Mouse (Mus musculus): ENCODE data around the gene Mymx. TPM values are rescaled to one million over a fixed set of nuclear protein-coding genes. Genes with fewer than 3 reads are reported as not detected.
A peak's percentile ranks its signal among the peaks of the same experiment; 100 is the strongest.

Mymx gene
- polyA plus RNA-seq, 1 experiment from 2014 or later, result 0.31 TPM

DNA sequence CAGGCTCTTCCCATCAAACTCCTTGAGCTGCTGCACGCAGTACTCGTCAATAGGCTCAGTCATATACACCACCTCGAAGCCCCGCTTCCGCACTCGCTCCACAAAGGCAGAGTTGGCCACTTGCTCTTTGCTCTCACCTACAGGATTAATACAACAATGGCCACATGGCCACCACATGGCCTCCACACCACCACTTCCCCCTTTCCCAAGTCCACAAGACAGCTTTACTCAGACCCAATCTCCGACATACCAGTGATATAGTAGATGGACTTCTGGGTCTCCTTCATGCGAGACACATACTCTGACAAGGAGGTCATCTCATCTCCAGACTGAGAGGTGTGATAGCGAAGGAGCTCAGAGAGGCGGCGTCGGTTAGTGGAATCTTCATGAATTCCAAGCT, 32.9 kb downstream of the Mymx start:
- no peak for DNase-seq (ENCODE audit: low spot score)
- Histone ChIP-seq H3K4me1 (peaks cover 44% of the 10 kb centered on the region), H3K9me3 (no peaks in the 10 kb centered on the region), H3K36me3 (peaks cover 59% of the 10 kb centered on the region), H3K27ac (no peak overlapping the region), H3K4me3 (no peak overlapping the region), H3K27me3 (ENCODE audit: insufficient read depth, poor library complexity, severe bottlenecking) (no peaks in the 10 kb centered on the region)
- 88% methylated on average over 12 of the region's 12 CpGs for WGBS

DNA sequence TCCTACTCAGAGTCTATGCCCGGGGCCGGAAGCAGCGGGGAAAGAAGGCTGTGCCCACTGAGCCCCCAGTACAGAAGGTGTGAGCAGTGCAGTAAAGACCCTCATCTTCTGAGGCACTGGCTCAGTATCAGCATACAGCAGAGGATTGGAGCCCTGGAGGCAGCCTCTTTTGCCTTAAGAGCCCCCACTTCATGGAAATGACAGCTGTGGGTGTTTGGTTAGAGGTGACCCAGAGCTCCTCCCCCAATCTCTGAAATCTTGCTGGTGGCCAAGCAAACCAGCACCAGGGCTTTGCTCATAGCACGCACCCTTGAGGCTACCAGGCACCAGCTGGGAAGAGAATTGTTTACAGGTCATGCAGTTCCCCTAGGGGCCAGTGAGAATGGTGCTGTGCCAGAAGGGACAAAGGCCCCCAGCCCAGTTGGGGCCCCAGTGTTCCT, 34.7 kb downstream of the Mymx start:
- no peaks in the 10 kb centered on the region for H3K27me3 ChIP-seq (ENCODE audit: insufficient read depth, poor library complexity, severe bottlenecking)
- DNase-seq (ENCODE audit: low spot score), result no peak
- H3K4me1 ChIP-seq, result peaks cover 44% of the 10 kb centered on the region
- H3K9me3 ChIP-seq, result no peaks in the 10 kb centered on the region
- WGBS, result 32% methylated on average over 4 of the region's 4 CpGs
- peak overlapping the region; percentile 29; the same call in 1 of the 2 replicates for H3K27ac ChIP-seq
- peaks cover 59% of the 10 kb centered on the region for H3K36me3 ChIP-seq
- H3K4me3 ChIP-seq, result peak overlapping the region; percentile 15; the same call in 1 of the 2 replicates

DNA sequence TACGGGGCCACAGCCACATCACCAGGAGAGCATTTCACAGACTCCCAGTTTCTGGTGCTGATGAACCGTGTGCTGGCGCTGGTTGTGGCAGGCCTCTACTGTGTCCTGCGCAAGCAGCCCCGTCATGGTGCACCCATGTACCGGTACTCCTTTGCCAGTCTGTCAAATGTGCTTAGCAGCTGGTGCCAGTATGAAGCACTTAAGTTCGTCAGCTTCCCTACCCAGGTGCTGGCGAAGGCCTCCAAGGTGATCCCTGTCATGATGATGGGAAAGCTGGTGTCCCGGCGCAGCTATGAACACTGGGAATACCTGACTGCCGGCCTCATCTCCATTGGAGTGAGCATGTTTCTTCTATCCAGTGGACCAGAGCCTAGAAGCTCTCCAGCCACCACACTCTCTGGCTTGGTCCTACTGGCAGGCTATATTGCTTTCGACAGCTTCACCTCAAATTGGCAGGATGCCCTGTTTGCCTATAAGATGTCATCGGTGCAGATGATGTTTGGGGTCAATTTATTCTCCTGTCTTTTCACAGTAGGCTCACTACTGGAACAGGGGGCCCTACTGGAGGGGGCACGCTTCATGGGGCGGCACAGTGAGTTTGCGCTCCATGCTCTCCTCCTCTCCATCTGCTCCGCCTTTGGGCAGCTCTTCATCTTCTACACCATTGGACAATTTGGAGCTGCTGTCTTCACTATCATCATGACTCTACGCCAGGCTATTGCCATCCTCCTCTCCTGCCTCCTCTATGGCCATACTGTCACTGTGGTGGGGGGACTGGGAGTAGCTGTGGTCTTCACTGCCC, 35.3 kb downstream of the Mymx start:
- H3K4me1 ChIP-seq, result peaks cover 44% of the 10 kb centered on the region
- H3K27me3 ChIP-seq (ENCODE audit: insufficient read depth, poor library complexity, severe bottlenecking), result no peaks in the 10 kb centered on the region
- no peak for DNase-seq (ENCODE audit: low spot score)
- H3K9me3 ChIP-seq, result no peaks in the 10 kb centered on the region
- H3K27ac ChIP-seq, result peak overlapping the region; percentile 29; the same call in 1 of the 2 replicates
- 73% methylated on average over 18 of the region's 18 CpGs for WGBS
- H3K4me3 ChIP-seq, result peak overlapping the region; percentile 15; the same call in 1 of the 2 replicates
- H3K36me3 ChIP-seq, result peaks cover 57% of the 10 kb centered on the region

DNA sequence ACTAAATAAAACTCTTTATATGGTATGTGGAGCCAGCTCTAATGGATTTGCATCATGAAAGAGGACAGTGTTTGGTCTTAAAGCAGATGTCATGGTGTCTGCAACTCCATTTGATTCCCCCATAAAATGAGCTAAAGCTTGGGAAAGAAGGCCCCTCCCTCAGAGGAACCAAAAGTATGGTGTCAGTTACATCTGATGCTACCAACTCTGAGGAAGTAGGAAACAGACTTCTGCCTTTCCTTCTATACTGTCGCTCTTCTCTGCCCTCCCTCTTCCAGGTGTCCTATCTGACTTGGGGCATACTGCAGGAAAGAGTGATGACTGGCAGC, 35.9 kb downstream of the Mymx start:
- Histone ChIP-seq H3K27ac (no peak overlapping the region), H3K27me3 (ENCODE audit: insufficient read depth, poor library complexity, severe bottlenecking) (no peaks in the 10 kb centered on the region), H3K36me3 (peaks cover 51% of the 10 kb centered on the region), H3K4me3 (no peak overlapping the region), H3K9me3 (no peaks in the 10 kb centered on the region), H3K4me1 (peaks cover 44% of the 10 kb centered on the region)
- 80% methylated on average over 1 of the region's 1 CpGs for WGBS
- DNase-seq (ENCODE audit: low spot score), result no peak

DNA sequence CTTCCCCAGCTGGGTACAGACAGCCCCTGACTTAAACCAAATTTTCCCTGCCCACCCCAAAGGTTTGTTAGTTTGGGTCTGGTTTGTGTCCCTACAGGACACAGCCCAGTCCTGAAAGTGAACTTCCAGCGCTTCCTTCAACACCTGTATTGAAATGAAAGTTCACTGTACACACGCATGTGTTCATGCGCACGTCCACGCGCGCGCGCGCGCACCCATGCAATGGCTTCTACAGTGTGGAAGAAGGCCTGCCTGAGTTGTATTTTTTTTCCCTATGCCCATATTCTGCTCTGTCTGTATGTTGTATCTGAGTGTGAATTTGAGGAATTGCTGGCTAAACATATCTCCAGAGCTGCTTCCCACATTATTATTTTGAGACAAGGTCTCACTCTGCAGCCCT, 36.8 kb downstream of the Mymx start:
- 94% methylated on average over 11 of the region's 11 CpGs for WGBS
- peak overlapping the region; percentile 93 for H3K27ac ChIP-seq
- no peaks in the 10 kb centered on the region for H3K9me3 ChIP-seq
- H3K4me3 ChIP-seq, result peak overlapping the region; percentile 90
- H3K36me3 ChIP-seq, result peaks cover 42% of the 10 kb centered on the region
- DNase-seq (ENCODE audit: low spot score), result no peak
- H3K4me1 ChIP-seq, result peaks cover 39% of the 10 kb centered on the region
- 0 out of 2 replicates have a peak, but pooled peaks cover 5% of the 10 kb centered on the region for H3K27me3 ChIP-seq (ENCODE audit: insufficient read depth, poor library complexity, severe bottlenecking)

DNA sequence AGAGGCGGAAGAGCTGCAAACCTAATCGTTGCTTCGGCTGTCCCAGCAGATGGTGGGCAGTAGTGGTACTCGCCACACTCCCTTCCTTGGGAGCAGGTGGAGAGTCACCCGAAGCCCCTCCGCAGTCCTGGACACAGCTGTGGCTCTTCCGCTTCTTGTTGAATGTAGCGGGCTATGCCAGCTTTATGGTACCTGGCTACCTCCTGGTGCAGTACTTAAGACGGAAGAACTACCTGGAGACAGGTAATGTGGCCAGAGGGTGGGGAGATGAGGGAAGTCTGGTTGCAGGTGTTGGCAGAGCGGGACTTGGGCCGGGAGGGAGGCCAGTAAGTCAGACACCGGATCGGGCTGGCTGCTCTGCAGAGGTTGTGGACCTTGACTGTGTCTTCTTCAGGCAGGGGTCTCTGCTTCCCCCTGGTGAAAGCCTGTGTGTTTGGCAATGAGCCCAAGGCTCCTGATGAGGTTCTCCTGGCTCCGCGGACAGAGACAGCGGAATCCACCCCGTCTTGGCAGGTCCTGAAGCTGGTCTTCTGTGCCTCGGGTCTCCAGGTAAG, 37.3 kb downstream of the Mymx start:
- peak overlapping the region; percentile 90 for H3K4me3 ChIP-seq
- H3K4me1 ChIP-seq, result peaks cover 39% of the 10 kb centered on the region
- DNase-seq (ENCODE audit: low spot score), result no peak
- WGBS, result 12% methylated on average over 18 of the region's 18 CpGs
- H3K9me3 ChIP-seq, result no peaks in the 10 kb centered on the region
- 0 out of 2 replicates have a peak, but pooled peaks cover 7% of the 10 kb centered on the region for H3K27me3 ChIP-seq (ENCODE audit: insufficient read depth, poor library complexity, severe bottlenecking)
- peak overlapping the region; percentile 93 for H3K27ac ChIP-seq
- H3K36me3 ChIP-seq, result peaks cover 37% of the 10 kb centered on the region

DNA sequence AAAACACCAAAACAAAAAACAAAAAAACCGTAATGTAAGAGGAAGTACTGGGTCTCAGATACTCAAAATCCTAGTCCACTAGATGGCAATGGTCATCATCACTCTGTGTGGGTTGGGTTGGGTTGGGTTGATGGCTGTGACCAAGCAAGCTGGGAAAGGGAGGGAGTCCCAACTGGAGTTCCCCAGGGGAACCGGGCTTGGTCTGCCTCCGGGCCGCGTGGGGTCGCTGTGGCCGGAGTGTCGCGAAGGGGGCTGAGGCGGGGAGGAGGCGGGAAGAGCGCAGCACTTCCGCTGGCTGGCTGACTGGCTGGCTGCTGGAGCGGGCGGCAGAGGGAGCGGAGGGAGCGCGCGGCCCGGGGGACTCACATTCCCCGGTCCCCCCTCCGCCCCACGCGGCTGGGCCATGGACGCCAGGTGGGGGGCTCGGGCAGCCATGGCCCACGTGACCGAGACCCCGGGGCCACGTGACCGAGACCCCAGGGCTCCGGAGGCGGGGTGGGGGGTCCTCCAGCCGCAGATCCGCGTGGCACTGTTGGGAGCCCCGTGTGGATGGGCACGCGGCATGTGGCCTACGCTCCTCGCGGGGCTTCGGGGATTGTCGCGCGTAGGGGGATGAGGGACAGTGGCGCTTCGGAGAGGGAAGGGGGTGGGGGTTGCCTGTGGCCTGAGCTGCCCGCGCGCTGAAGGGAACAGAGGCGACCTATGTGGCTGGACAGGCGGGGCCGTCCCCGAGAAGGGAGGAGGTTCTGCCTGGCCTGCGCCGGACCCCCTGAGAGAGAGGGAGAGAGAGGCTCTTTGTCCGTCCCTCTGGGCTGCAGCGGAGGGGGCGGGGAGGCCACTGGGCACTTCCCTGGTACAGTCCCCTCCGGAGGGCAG, 38.0 kb downstream of the Mymx start, which contains the start of gene Slc35b2:
TSS of gene Slc35b2 (plus strand) at position 220 of the 876 bp plus-strand sequence.
- Histone ChIP-seq H3K27ac (peak within 1 kb of the TSS; percentile 93), H3K4me1 (peaks cover 40% of the 10 kb centered on the region), H3K4me3 (peak within 1 kb of the TSS; percentile 90), H3K27me3 (ENCODE audit: insufficient read depth, poor library complexity, severe bottlenecking) (peaks cover 11% of the 10 kb centered on the region), H3K36me3 (peaks cover 34% of the 10 kb centered on the region), H3K9me3 (no peaks in the 10 kb centered on the region)
- peak; percentile 97 for DNase-seq (ENCODE audit: low spot score)
- WGBS, result 1% methylated on average over 60 of the region's 61 CpGs

DNA sequence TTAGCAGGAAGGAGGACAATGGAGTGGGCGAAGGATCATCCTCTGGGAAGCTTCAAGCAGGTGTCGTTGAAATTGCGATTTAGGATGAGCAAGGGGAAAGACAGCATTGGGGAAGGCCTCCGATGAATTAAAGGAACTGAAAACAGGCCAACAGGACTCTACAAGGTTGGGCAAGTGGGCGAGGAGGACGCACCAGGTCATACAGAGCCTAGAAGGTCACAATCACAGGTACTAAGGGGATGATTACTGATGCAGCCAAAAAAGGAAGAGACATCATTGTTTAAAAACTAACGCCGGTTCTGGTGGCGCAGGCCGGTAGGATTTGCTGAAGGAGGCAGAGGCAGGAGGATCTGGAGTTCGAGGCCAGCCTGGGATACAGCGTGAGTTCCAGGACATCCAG, 38.7 kb downstream of the Mymx start:
- 71% methylated on average over 12 of the region's 12 CpGs for WGBS
- Histone ChIP-seq H3K27me3 (ENCODE audit: insufficient read depth, poor library complexity, severe bottlenecking) (peaks cover 18% of the 10 kb centered on the region), H3K4me1 (peaks cover 40% of the 10 kb centered on the region), H3K4me3 (no peak overlapping the region), H3K27ac (no peak overlapping the region), H3K9me3 (no peaks in the 10 kb centered on the region), H3K36me3 (peaks cover 31% of the 10 kb centered on the region)
- DNase-seq (ENCODE audit: low spot score), result no peak

DNA sequence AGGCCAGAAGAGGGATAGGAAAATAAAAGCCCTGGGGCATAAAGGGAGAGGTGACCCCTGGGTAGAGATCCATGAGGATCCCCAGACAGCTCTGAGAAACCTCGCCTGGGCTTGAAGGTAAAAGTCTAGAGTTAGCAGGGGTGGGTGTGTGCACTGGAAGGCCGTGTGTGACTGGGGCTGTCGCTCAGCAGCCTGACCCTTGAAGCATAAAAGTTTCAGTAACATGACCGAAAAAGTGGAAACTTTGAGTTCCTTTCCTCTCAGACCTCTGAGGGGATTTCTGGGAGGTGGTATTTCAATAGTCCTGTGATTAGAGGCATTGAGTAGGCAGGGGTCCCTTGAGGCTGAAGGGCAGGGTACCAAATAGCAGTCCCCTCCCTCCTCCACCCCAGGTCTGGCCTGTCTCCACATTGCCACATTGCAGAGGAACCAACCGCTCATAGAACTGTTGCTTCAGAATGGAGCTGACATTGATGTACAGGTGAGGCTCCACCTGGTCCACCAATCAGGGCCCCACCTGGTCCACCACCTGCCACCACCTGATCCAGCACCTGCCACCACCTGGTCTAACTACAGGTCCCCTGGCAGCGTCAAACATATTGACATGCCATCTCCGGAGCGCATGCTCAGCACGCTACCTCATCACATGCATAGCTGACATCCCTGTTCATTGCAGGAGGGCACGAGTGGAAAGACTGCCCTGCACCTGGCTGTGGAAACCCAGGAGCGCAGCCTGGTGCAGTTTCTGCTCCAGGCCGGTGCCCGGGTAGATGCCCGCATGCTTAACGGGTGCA, 42.0 kb downstream of the Mymx start:
- 86% methylated on average over 15 of the region's 15 CpGs for WGBS
- H3K9me3 ChIP-seq, result no peaks in the 10 kb centered on the region
- no peak for DNase-seq (ENCODE audit: low spot score)
- 0 out of 2 replicates have a peak, but pooled peaks cover 7% of the 10 kb centered on the region for H3K36me3 ChIP-seq
- no peak overlapping the region for H3K4me3 ChIP-seq
- H3K27ac ChIP-seq, result no peak overlapping the region
- H3K4me1 ChIP-seq, result peaks cover 40% of the 10 kb centered on the region
- peaks cover 44% of the 10 kb centered on the region for H3K27me3 ChIP-seq (ENCODE audit: insufficient read depth, poor library complexity, severe bottlenecking)

DNA sequence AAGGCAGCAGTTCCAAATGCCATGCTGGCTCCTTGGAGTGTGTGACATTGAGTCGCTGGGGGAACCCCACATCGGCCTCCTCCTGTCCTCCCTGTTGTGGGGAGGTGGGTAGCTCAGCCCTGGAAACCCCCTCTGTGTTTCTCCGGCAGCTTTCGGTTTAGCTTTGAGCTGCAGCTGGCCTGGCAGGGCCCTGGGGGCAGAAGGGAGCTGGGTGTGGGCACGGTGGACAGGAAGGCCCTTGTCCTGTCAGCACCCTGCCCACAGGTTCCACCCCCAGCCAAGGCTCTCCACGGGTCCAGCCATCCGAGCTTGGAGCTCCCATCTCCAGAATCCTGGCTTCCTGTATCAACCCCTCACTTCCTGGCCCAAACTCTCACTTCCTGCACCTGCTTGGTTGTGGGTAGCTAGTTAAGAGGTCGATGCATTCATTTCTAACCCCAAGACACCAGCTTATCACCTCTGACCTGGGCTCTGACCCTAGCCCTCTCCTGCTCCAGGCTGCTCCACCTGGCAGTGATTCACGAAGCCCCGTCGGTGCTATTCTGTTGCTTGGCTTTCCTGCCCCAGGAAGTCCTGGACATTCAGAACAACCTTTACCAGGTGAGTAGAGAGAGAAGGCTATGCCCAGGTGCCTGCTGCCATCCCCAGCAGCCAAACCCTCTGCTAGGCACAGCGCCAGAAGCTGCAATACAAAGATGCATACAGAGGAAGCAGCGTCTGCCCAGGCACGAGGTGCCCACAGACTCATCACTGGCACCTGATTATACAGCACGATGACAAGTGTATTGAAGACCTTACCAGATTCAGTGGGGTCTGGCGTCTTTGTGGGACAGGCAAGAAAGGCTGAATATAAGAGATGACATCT, 43.7 kb downstream of the Mymx start:
- 60% methylated on average over 16 of the region's 16 CpGs for WGBS
- Histone ChIP-seq H3K9me3 (no peaks in the 10 kb centered on the region), H3K27ac (no peak overlapping the region), H3K36me3 (0 out of 2 replicates have a peak, but pooled peaks cover 7% of the 10 kb centered on the region), H3K27me3 (ENCODE audit: insufficient read depth, poor library complexity, severe bottlenecking) (peaks cover 54% of the 10 kb centered on the region), H3K4me3 (no peak overlapping the region), H3K4me1 (peaks cover 33% of the 10 kb centered on the region)
- no peak for DNase-seq (ENCODE audit: low spot score)

DNA sequence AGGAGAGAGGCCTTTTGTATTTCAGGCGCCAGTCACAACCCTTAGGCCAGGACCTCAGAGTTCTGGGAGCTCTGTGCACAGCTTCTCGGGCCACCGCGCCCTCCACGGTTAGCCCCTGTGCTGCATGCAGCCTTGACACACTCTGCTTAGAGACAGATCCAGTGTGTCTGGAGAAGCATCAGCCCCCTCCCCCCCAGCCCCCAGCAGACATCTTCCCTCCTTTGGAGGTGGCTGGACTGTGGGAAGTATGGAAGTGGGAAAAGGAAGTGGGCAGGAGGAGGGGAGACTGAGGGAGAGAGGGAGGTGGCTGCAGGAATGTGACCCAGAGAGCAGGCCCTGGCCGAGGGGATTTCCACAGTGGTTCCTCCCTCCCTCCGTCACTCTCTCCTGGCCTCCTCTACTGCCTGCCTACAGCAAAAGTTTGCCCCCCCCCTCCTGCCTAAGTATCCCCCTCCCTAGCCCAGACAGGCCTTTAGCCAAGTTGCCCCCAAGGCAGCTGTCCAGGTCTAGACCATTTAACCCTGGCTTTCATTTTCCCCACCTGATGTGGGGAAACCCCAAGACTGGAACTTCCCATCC, 44.6 kb downstream of the Mymx start:
- Histone ChIP-seq H3K9me3 (no peaks in the 10 kb centered on the region), H3K4me1 (peaks cover 33% of the 10 kb centered on the region), H3K27ac (no peak overlapping the region; the same call in 1 of the 2 replicates), H3K36me3 (0 out of 2 replicates have a peak, but pooled peaks cover 7% of the 10 kb centered on the region), H3K4me3 (peak overlapping the region; percentile 22; the same call in 1 of the 2 replicates), H3K27me3 (ENCODE audit: insufficient read depth, poor library complexity, severe bottlenecking) (peaks cover 61% of the 10 kb centered on the region)
- 59% methylated on average over 6 of the region's 7 CpGs for WGBS
- DNase-seq (ENCODE audit: low spot score), result no peak
